Mouse (Mus musculus): ENCODE results near the gene Oas1d.

- TF ChIP-seq TAL1 (conservative IDR thresholded peaks at IDR 0.05; ENCODE audit: low read depth, low read length) (no peak), CTCF (IDR thresholded peaks at IDR 0.05; ENCODE audit: low read depth, low read length) (no peak), POLR2AphosphoS5 (IDR thresholded peaks at IDR 0.05; ENCODE audit: insufficient replicate concordance, low read depth, low read length) (no peak), GATA1 (IDR thresholded peaks at IDR 0.05; ENCODE audit: borderline replicate concordance, low read length) (no peak), GATA2 (IDR thresholded peaks at IDR 0.05; ENCODE audit: borderline replicate concordance, low read depth, low read length) (no peak)
Observed at GRCm38 (mm10) chr5:120871469-120871868, 42.9 kb upstream of the Oas1d start.

All from G1E (cell line).